Mouse (Mus musculus): Measurements from ENCODE around the gene Shcbp1l.

GRCm38 (mm10) chr1:153501644-153502321 is 76.8 kb downstream of the Shcbp1l start:
- no peak for TF ChIP-seq POLR2A (IDR thresholded peaks at IDR 0.05; ENCODE audit: insufficient read depth, low read depth, low read length)
- TF ChIP-seq CTCF (IDR thresholded peaks at IDR 0.05; ENCODE audit: insufficient read depth, low read depth, low read length), result no peak
